Mouse (Mus musculus) layer of hippocampus, adult 11-12 months (tissue): ENCODE measurements around the gene Zfp652.
A peak's percentile ranks its signal among the peaks of the same experiment; 100 is the strongest.
"Not testable (repeated sequence)": the region's sequence is repeated elsewhere in the genome, so short reads cannot be mapped to it uniquely, and the experiment has no call there.

ENCODE experiments used
- DNase-seq: peaks from one replicate; pipeline ENCODE4 v3.0.0; 2022; ENCODE audit warnings: low spot score

Zfp652 gene

GRCm38 (mm10) chr11:95712085-95712562, 349 bp upstream of the Zfp652 start:
- peak; percentile 60 for DNase-seq

DNA sequence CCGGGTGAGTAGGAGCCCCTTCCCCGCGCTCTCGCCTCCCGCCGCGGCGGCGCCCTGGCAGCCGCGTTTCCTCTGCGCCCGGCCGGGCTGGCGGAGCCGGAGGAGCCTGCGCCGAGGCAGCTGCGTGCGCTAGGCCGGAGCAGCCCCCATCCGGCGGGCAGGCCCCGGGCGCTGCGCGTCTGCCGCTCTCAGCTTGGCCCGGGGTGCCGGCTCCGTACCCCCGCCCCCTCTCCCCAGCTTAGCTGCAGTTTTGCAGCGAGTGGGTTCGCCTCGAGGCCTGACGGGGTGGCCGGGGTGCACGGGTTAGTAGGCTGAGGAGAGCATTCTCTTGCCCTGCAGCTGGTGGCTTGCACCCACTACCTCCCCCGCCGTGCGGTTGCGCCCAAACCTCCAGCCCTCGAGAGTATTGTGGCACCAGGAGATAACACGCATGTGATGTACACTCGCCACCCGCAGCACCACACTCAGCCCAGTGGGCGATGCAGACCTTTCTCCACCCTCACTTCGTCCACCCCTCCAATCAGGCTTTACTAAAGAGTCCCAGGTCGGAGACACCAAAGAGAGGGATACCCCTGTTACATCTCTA, 845 bp downstream of the Zfp652 start:
- peak; percentile 53 for DNase-seq

DNA sequence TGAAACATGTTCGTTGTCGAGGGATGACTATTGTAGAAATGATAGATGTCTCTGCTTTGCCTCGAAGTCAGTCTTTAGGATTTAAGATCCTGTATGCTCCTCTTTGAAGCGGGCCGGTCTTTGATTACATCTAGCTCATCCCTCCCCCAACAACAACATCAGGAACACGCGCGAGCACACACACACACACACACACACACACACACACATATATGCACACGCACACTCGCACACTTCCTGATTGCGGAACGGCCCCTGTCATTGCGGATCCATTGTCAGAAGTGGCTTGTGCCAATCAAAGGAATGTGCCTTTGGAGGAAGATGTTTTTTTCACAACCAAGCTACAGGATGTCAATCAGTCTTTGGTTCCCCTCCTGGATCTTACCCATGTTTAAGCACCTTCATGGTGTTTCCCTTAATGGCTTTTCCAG, 1.4 kb downstream of the Zfp652 start:
- peak; percentile 30 for DNase-seq

DNA sequence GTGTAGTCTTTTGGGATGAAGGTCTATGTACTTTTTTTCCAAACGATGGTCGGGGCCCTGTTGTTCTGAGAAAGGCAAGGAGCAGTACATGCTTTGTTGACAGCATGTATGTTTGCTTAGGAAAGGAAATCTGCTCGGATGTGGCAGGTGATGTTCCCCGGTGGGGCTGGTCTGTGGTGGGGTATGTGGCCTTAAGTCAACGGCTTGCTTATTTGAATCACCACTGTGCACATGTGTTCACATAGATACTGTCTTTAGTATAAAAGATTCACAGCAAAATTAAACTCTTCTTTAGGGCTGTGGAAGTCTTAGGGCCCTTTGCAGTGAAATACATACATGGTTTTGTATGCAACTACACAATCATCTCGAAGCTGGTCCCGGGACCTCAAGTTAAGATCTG, 1.9 kb downstream of the Zfp652 start:
- DNase-seq, result no peak

DNA sequence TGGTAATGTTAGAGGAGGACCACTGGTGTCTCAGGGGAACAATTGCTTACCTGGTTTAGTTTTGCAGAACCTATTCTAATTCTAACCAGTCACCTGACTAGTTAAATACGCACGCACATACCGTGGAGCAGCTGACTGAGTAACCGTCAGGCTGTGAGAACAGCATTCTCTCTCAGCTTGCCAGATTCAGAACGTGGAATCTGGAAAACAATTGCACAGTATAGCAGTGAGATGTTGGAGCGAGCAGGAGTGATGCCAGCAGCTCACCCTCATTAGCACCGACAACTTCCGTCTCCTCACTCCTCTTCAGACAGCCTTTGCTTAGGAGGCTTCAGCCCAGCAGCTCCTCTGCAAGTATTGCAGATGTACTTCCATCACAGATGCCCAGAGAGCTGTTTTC, 3.7 kb downstream of the Zfp652 start:
- DNase-seq, result no peak

- no peak for DNase-seq
These were observed 6.9 kb downstream of the Zfp652 start for GRCm38 (mm10) chr11:95719356-95719755.

GRCm38 (mm10) chr11:95723287-95723686, 10.8 kb downstream of the Zfp652 start, which contains the start of gene B130006D01Rik:
Gene B130006D01Rik (plus strand): TSS chr11:95723587.
- no peak for DNase-seq

DNA sequence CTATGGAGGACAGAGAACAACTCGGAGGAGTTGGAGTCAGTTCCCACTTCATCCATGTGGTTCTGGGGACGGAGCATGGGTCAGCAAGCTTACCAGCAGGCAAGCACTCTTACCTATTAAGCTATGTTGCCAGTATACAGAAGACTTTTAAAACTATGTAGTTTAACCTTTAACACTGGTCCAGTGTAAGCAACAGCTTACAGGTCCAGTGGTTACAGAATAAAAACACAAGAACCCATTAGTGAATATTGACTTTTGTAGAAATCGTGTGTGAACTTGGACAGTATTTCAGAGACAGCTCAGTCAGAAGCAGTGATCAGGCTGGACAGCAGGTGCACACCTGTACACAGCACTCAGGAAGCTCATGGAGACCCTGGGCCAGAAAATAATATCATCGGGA, 12.0 kb downstream of the Zfp652 start:
- no peak for DNase-seq

DNA sequence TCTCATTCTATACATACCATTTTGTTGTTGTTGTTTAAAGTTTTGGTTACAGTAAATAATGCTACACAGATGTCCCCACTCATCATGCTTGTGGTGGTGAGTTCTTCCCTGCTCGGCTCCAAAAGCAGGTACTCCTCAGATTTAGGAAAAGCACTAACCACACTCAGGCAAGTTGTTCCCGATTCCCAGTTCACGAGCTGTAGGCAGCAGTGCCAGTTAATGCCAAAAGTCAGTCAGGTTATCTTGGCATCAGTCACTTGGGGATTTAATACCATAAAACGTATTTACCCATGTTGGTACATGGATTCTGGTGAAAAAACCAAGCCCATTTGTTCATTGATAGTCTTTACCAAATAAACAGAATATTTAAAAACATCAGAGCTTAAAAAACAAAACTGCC, 13.7 kb downstream of the Zfp652 start:
- DNase-seq, result no peak

DNA sequence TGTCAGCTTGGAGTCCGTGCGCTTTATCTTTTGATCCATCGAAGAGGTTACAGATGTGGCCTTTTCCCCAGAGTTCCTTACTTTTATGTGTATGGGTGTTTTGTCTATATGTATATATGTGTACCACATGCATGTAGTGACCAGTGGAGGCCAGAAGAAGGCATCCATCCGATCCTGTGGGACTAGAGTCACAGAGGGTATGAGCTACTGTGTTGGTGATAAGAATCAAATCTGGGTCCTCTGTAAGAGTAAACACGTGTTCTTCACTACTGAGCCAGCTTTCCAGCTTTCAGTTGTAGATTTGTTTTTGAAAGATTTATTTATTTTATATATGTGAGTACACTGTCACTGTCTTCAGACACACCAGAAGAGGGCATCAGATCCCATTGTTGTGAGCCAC, 15.5 kb downstream of the Zfp652 start:
- DNase-seq, result no peak

DNA sequence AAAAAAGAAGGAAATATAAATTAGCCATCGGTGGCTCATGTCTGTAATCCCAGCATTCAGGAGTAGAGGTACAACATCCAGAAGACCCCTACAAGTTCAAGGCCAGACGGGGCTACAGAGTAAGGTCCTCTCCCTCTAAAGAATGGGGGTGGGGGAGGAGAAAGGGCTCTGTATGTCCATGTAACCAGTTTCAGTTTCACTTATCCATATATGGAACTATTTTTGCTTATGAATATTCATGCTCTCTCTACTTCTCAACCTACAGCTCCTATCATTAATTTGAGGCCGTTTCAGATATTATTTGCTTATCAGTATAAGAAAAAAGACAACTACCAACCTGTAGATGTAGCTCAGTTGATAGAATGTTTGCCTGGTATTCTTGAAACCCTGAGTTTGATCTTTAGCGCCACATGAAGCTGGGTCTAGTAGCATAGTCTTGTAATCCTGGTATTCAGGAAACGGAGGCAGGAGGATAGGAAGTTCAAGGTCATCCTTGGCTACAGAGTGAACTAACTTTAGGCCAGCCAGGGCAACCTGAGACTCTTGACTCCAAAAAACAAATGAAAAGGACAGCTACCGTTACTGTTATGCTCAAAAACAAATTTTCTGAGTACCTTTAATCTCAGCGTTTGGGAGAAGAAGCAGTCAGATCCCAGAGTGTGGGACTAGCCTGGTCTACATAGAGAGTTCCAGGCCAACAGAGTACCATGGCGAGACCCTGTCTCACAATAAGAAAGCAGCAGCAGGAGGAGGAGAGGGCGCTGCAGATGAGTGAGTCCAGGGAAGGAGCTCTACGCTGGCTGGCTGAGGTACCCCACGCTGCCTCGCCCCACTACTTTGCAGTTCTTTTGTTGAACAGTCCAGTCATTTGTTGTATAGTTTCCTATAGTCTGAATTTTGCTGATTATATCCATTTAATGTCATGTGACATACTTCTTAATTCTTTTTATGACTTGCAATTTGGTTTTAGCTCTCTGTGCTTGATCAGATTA, 16.7 kb downstream of the Zfp652 start:
- no peak for DNase-seq

DNA sequence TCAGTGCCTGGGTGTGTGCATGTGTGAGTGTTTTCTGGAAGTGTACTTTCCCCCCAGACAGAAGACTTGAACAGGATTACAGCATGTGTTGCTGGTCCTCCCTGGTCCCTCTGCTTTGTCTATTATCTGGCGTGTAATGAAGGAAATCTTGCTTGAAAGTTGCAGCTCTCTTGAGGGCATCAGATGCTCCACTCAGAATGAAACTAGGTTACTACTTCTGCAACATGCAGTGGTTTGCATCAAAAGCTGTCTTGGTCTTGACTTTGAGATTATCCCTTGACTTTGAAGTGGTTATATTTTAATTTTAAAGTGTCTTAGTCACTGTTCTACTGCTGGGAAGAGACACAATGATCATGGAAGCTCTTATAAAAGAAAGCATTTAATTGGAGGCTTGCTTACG, 22.0 kb downstream of the Zfp652 start:
- no peak for DNase-seq

- DNase-seq, result peak; percentile 40
These were observed 25.3 kb downstream of the Zfp652 start for GRCm38 (mm10) chr11:95737811-95738210.

GRCm38 (mm10) chr11:95744521-95744920, 32.0 kb downstream of the Zfp652 start:
- DNase-seq, result no peak

- DNase-seq, result no peak
These were observed 34.3 kb downstream of the Zfp652 start for GRCm38 (mm10) chr11:95746821-95747220.

DNA sequence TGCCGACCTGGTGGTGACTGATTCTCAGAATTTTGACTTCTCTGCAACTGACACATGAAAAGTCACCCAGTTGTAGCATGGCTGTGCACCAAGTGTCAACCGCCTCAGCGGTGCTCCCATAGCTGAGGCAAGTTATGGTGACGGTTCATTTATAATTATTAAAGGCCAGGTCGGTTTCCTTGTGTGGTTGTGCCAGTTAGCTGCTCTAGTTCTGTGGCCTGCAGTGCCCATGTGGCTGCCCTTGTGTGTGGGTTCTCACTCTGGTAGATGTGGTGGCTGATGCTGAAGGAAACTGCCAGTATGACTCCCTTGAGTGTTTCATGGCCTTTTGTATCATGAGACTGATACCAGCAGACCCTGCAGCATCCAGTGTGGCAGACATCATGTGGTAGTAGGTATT, 35.9 kb downstream of the Zfp652 start:
- DNase-seq, result no peak

- no peak for DNase-seq
These were observed 37.1 kb downstream of the Zfp652 start for GRCm38 (mm10) chr11:95749619-95750018.

GRCm38 (mm10) chr11:95750995-95751394, 38.5 kb downstream of the Zfp652 start:
- peak; percentile 87 for DNase-seq

DNA sequence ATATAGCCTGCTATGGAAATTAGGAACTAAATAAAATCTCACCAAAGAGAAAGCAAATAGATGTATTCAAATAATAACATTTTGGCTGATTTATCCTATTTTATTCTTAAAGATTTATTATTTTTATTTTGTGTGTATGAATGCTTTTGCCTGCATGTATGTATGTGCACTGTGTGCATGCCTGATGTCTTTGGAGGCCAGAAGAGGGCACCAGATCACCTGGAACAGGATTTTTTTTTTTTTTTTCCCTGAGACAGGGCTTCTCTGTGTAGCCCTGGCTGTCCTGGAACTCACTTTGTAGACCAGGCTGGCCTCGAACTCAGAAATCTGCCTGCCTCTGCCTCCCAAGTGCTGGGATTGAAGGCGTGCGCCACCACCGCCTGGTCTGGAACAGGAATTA, 42.7 kb downstream of the Zfp652 start:
- DNase-seq, result not testable (repeated sequence)

DNA sequence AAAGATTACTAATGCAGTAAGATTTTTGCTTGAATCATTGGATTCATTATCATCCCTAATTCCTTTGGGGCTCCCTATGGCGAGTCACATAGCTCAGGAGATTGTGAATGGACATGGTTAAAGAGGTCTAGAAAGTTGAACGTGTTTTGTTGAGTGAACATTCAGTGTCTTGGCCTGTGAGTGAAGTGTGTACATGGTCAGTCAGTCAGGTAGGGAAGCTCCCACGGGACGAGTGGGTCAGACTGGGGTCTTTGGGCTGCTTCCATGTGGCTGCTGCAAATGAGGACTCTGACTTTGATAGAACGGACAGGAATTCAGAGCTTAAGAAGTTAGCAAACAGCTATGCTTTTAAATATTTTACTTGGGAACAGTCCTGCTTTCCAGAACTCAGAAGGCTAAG, 48.0 kb downstream of the Zfp652 start:
- DNase-seq, result no peak

GRCm38 (mm10) chr11:95762996-95763395, 50.5 kb downstream of the Zfp652 start:
- DNase-seq, result no peak

DNA sequence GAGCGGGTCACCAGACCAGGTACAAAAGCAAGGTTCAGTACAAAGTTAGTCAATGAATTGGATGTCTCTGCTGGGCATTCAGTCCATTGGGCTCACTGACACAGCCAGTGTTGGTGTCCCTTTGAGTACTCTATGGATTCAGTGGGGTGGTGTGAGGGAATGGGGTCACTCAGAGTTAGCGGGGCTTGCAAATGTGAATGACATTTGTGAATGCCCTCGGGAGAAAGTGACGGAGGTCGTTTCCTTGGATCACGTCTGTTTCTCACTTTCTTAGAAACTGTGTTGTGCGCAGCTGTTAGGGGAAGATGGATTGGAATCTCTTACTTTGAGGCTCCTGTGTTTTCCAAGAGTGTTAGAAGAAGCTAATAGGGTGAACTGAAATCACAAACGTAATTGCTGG, 52.3 kb downstream of the Zfp652 start:
- no peak for DNase-seq

DNA sequence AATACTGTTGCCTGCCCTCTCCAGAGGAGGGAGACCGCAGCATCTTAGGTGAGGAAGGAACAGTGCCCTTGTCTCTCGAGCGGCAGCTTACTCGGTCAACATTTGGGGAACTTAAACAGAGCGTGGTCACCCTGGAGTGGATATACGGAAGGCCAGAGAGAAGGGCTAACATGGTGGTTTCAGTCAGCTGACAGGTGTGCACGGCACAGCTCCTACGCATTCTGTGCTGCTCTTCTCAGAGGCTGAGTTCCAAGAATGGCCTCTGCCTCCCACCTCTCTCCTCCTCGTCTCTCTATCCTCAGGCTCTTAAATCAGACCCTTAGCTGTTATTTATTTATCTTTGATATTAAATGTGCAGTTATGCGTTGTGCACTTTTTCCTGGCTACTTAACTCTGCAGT, 52.9 kb downstream of the Zfp652 start:
- DNase-seq, result no peak
